Mouse (Mus musculus): ENCODE results near the gene AI464131.
"Not testable (repeated sequence)": the region's sequence is repeated elsewhere in the genome, so short reads cannot be mapped to it uniquely, and the experiment has no call there.

Gene AI464131

DNA sequence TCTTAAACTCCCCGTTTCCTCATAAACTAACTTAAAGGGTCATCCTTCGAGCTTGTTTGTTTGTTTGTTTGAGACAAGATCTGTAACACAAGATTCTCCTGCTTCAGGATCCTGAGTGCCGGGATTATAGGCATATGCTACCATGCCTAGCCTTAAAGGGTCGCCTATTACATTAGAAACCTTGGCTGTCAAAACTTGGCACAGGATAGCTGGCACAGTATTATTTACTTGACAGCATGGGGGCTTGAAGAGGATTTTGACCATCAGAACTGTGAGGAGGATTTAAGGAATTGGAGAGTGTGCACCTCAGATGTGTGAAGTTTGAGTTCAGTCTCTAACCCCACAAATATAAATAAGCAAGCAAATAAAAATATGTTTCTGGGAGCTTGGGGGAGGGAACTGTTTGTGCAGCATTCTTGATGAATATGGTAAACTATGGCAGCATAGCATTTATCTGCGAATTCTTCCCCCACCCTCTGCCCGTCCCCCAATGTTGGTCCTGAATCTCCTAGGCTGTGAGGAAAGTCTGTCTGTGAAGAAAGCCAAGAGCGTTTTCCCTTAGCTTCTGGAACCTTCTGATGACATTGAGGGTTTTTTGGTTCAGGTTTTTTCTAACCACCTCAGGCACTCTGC, 32.7 kb downstream of the AI464131 start:
- DNase-seq (ENCODE audit: low spot score), result no peak

DNA sequence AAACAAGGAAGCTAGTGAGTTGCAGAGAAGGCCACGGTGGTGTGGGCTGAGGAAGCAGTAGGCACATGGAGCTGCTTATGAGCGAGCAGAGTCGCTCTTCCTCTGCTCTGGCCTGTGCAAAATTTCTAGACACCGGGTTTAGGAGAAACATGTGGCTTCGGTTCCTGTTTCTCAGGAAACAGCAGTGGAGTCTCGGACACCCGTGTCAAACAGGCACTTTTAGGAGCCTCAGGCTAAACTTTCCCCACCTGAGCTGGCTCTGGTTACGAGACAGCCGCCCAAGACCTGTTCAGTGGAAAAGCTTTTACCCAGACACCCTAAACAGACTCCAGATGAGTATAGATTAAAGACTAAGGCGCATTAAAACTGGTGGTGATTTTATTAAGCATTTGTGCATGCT, 33.7 kb downstream of the AI464131 start:
- DNase-seq (ENCODE audit: low spot score), result no peak

DNA sequence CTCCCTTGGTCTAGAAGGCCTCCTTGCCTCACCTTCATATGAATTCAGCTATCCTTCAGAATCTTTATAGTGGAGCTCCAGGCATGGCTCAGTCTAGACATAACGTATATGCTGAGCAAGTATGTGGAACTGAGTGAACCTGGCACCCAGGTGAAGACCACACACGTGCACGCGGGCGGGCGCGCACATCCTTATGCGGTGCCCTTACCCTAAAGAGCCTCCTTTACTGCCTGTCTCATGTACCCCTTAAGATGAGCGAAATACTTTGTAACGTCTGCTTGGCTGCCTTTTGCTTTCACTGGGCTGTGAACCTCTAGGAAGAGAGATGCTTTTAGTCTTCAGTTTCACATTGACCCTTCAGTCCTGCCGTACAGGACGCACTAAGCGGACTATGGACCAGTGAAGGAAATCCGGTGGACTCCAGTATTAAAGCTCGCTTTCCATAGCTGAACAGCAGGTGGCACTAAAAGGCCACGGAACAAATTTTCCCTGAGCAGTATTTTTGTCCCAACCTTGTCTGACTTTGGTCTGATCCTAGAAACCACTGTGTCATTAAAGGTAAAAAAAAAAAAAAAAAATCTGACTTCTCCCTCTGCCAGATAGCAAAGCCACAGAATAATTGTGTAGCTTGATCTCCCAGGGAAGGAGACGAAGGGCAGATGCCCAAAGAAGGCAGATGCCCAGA, 34.3 kb downstream of the AI464131 start:
- DNase-seq (ENCODE audit: low spot score), result peak; percentile 75

DNA sequence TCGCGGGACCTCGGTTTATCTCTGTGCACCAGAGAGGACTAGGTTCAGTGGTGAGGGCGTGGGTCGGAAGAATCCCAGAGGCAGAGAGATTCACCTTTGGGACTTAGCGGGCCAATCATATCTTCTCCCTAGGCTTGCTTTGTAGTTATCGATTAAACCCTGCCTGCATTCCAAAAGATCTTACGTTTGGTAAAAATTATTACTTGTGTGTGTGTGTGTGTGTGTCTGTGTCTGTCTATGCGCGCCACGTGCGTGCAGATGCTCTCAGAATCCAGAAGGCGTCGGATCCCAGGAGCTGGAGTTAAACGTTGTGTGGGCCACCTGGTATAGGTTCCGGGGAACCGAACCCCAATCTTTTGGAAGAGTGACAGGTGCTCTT, 37.6 kb downstream of the AI464131 start:
- DNase-seq (ENCODE audit: low spot score), result no peak

DNA sequence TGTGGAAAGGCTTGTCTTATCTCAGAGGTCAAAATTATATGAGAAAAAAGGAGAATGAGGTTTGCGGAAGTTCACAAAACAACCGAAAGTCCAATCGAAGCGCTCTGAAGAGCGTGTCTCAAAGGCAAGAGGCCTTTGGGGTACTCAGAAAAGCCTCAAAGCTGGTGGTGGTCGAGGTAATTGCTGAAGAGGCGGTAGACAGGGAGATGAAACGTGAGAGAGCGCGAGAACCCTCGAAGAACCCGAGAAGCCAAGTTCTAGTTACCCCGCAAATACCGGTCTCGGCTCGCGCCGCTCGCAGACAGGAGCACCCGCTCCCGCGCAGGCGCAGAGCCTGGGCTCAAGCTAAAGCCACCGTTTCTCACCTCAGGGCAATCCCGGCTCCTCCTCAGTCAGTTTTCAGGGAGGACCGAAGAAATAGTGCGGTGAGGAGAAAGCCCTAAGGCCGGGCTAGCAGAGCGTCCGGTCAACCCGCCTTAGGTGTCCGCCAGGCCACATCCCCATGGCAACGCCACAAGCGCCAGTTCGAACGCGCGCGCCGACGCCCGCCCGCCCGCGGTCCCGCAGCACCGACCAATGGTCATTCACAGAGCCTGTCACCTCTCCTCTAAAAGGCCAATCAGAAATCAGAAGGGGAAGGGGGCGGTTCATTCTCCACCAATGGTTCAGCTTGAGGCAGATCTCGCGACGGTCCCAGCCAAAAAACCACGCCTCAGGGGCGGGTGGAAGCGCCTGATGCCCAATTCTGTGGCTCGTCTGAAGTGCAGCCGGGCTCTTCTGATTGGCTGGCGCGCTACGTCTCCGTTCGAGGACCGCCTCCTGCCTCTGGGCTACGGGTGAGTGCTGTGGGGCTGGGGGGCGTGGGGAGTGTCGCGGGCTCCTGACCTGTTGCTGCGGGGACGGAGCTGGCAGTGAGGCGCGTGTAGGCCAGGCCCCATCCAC, 38.3 kb downstream of the AI464131 start, which contains the start of the genes Kif24 and Nudt2:
Gene Kif24, minus strand, starts transcription at position 543 of the 942 bp plus-strand sequence.
Gene Nudt2, plus strand, starts transcription at position 807 of the 942 bp plus-strand sequence.
- peak; percentile 99 for DNase-seq (ENCODE audit: low spot score)

DNA sequence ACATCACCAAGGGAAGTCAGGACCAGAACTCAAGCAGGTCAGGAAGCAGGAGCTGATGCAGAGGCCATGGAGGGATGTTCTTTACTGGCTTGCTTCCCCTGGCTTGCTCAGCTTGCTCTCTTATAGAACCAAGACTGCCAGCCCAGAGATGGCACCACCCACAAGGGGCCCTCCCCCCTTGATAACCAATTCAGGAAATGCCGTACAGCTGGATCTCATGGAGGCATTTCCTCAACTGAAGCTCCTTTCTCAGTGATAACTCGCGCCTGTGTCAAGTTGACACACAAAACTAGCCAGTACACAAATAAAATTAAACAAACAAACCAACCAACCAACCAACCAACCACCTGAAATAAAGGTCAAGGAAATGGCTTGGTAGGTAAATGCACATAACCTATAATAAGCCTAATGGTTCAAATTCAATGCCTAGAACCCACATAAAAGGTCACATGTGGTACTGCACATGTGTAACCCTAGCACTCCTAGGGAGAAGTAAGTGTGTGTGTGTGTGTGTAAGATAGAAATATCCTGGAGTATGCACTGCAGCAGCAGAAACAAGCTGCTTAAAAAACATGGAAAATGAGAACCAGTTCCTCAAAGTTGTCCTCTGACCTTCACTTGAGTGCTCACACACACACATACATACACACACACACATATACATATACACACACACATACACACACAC, 39.7 kb downstream of the AI464131 start:
- not testable (repeated sequence) for DNase-seq (ENCODE audit: low spot score)

DNA sequence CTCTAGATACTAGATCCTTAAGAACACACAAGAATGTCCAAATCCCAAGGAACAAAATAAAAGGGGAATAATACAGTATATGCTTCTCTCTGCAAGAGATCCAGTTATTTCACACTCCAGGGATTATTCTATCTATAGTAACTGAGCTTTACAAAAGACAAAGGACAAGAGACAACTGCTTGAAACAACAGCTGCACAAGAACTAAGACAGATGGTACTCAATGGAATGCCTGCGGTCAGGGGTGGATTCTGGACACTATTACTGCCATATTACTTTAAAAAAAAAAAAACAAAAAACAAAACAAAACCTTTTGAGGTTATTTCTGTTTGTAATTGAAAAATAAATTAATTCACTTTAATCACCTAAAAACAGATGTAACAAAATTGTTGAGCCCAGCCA, 42.2 kb downstream of the AI464131 start:
- DNase-seq (ENCODE audit: low spot score), result no peak

DNA sequence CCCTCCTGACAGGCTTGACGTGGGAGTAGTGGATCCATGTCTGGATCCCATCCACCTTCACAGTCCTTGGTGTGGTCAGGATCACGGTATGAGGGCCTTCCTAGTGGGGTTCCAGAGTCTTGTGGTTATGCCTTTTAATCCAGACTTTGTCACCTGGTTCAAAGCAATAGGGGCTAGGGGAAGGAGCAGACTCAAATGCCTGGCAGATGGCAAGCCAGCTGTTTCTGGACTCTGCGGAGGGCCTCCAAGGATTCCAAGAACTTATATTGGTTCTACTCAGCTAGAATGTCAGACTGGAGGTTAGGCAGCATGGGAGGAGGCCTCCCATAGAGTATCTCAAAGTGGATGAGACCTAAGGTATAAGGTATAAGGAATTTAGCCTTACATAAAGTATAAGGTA, 55.3 kb downstream of the AI464131 start:
- DNase-seq (ENCODE audit: low spot score), result no peak

All from adipocyte (in vitro differentiated cells).